Mouse (Mus musculus) olfactory bulb, adult 2 months (tissue): ENCODE results near the gene Olfr1355.

ENCODE experiments used
- CTCF ChIP-seq: fragments of 200-500 bp; IDR thresholded peaks from 2 replicates; pipeline ENCODE4 v1.5.1; 2012; ENCODE audit warnings: low read depth, mild to moderate bottlenecking, low read length, moderate library complexity; ENCODE audit not compliant: insufficient read depth
- POLR2A ChIP-seq: fragments of 200-500 bp; IDR thresholded peaks from 2 replicates; pipeline ENCODE4 v1.6.1; 2012; ENCODE audit warnings: mild to moderate bottlenecking, low read depth, low read length, moderate library complexity; ENCODE audit not compliant: insufficient read depth

DNA sequence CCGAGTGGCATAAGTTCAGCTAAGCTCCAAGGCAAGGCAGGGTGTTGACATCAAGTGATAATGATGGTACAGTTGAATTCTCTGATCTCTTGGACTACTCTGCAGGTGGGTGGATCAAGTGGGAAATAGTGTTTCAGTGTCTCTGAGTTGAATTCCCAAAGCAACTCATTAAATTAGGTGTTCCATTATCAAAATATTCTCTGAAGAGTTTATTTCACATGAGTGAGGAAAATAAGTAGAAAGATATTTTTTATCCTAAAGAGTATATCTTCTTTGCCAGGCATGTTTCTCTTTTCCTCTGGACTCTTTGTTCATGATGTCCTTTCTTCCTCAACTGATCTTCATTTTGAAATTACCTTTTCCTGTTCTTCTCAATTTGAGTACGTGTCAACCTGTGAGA, 23.3 kb upstream of the Olfr1355 start, which contains the start of gene Olfr1356:
- TF ChIP-seq POLR2A (no peak), CTCF (no peak)
